Mouse (Mus musculus) heart, embryonic 14.5 days (tissue): ENCODE results near the gene Trim44. TPM values are rescaled to one million over a fixed set of nuclear protein-coding genes. Genes with fewer than 3 reads are reported as not detected.

ENCODE experiments used
- ATAC-seq: fragments of 200-750 bp; cut with Nextera tagmentation; 2 replicates; pipeline ENCODE4 v1.8.0; 2017; ENCODE audit warnings: low read depth, moderate TSS enrichment; ENCODE audit not compliant: insufficient number of reproducible peaks, insufficient read depth, low FRiP score
- H3K27ac ChIP-seq, 2 experiments: fragments of 200-500 bp in 1 of 2; fragments of 300-500 bp in 1 of 2; sonication (generic) in 1 of 2; replicated peaks in 1 of 2; 2 replicates each; pipeline ENCODE4 v1.5.1; 2012 to 2014; ENCODE audit warnings: low read depth in 2 of 2, low read length in 2 of 2, control low read depth in 1 of 2, mild to moderate bottlenecking in 1 of 2, mixed read lengths in 1 of 2; ENCODE audit not compliant: control insufficient read depth in 1 of 2, insufficient read depth in 1 of 2
- H3K27me3 ChIP-seq: fragments of 300-500 bp; sonication (generic); 2 replicates; pipeline ENCODE4 v1.6.1; 2014; ENCODE audit warnings: mild to moderate bottlenecking, low read length, control low read depth; ENCODE audit not compliant: control insufficient read depth, insufficient read depth
- H3K36me3 ChIP-seq: fragments of 300-500 bp; sonication (generic); 2 replicates; pipeline ENCODE4 v1.6.1; 2014; ENCODE audit warnings: mild to moderate bottlenecking, control low read depth, low read length, mixed read lengths; ENCODE audit not compliant: control insufficient read depth, insufficient read depth
- H3K4me1 ChIP-seq, 2 experiments: fragments of 200-500 bp in 1 of 2; fragments of 300-500 bp in 1 of 2; sonication (generic) in 1 of 2; 2 replicates each; pipeline ENCODE4 v1.6.1; 2012 to 2014; ENCODE audit warnings: low read length in 2 of 2, control low read depth in 1 of 2, mixed read lengths in 1 of 2; ENCODE audit not compliant: control insufficient read depth in 2 of 2, insufficient read depth in 2 of 2
- H3K4me2 ChIP-seq: fragments of 300-500 bp; sonication (generic); 2 replicates; pipeline ENCODE4 v1.6.1; 2014; ENCODE audit warnings: mild to moderate bottlenecking, low read length
- H3K4me3 ChIP-seq, 2 experiments: fragments of 200-500 bp in 1 of 2; fragments of 300-500 bp in 1 of 2; sonication (generic) in 1 of 2; 2 replicates each; pipeline ENCODE4 v1.5.1; 2012 to 2014; ENCODE audit warnings: low read length in 2 of 2, mild to moderate bottlenecking in 2 of 2, control low read depth in 1 of 2, low read depth in 1 of 2, moderate library complexity in 1 of 2; ENCODE audit not compliant: control insufficient read depth in 1 of 2, insufficient read depth in 1 of 2
- H3K9ac ChIP-seq: fragments of 300-500 bp; sonication (generic); 2 replicates; pipeline ENCODE4 v1.6.1; 2014; ENCODE audit warnings: mild to moderate bottlenecking, low read length
- H3K9me3 ChIP-seq: fragments of 300-500 bp; sonication (generic); 2 replicates; pipeline ENCODE4 v1.6.1; 2016; ENCODE audit warnings: low read length, control low read depth; ENCODE audit not compliant: control insufficient read depth
- WGBS: fragments of 180-500 bp; shearing (Covaris S2); extraction: QIAGEN DNeasy Blood & Tissue Kit; methylation state at CpG from one replicate; pipeline ENCODE4 v1.1.7; 2014; 5-methylcytosine and 5-hydroxymethylcytosine counted together
- polyA plus RNA-seq: library from polyadenylated mRNA; unstranded; fragments of >200 nt; fragmentation: Nextera tagmentation; extraction: Ambion mirVana; gene quantifications from 2 replicates; pipeline ENCODE4 v1.2.1, GENCODE M21; 2014

Gene Trim44
- polyA plus RNA-seq, 1 experiment from 2014 or later = 35.0 TPM

DNA sequence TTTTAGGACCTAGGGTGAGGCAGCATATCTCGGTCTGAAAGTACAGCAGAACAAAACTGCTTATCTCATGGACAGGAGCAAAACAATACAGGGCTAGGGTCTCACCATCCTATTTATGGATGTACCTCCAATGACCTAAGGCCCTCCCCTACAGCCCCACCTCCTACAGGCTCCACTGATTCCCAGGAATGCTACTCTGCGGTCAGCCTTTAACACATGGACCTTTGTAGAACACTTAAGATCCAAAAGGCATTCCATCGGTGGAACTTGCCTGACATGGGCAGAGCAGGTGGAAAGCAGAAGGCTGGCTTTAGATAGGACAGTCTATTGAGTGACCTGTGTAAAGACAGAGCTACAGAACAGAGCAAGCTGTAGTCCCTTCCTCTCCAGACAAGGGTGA, 120.3 kb downstream of the Trim44 start:
- Histone ChIP-seq H3K27me3 (no peaks in the 10 kb centered on the region), H3K9ac (no peak overlapping the region), H3K4me1 (no peaks in the 10 kb centered on the region), H3K4me3 (no peak overlapping the region), H3K9me3 (no peaks in the 10 kb centered on the region), H3K4me2 (no peak overlapping the region), H3K27ac (no peak overlapping the region), H3K36me3 (no peaks in the 10 kb centered on the region)
- 55% methylated on average over 3 of the region's 3 CpGs for WGBS
- no peak for ATAC-seq

DNA sequence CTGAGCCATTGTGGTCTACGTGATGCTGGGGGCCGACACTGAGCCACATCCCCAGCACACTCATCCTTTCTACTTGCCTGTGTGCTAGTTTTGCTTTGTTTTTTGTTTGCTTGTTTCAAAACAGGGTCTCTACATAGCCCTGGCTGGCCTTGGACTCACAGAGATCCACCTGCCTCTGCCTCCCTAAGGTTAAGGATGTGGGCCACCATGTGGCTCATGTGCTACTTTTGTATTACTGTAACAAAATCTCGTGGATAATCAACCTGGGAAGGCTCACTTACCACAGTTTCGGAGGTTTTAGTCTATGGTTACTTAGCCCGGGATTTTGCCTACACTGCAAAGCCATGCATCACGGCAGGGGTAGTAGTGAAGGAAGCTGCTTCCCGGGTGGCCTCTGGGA, 125.5 kb downstream of the Trim44 start:
- WGBS = 75% methylated on average over 7 of the region's 7 CpGs
- no peak overlapping the region for H3K9ac ChIP-seq
- ATAC-seq = no peak

DNA sequence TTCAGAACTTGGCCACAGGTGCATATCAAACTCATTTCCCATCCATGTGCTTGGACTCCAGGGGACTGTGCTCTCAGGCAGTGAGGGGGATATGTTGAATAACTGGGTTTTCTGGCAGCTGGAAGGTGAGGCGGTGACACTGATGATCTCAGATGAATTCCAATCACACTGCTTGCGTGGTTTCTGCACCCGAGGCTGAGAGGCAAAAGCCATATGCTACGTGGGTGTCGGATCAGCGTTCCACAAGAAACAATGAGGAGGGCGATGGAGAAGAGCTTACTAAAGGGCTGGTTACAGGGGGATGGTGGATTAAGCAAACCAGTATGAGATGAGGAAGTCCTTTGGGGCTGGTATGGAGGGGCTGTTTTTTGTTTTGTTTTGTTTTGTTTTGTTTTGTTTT, 127.8 kb downstream of the Trim44 start:
- Histone ChIP-seq H3K4me3 (no peak overlapping the region), H3K4me2 (no peak overlapping the region), H3K27me3 (no peaks in the 10 kb centered on the region), H3K9me3 (no peaks in the 10 kb centered on the region), H3K4me1 (no peaks in the 10 kb centered on the region), H3K9ac (no peak overlapping the region), H3K27ac (no peak overlapping the region), H3K36me3 (no peaks in the 10 kb centered on the region)
- no peak for ATAC-seq
- WGBS = 67% methylated on average over 7 of the region's 7 CpGs

More for the DNA sequence above, 125.5 kb downstream of the Trim44 start:
- no peaks in the 10 kb centered on the region for H3K27me3 ChIP-seq
- H3K4me1 ChIP-seq = no peaks in the 10 kb centered on the region
- H3K4me3 ChIP-seq = no peak overlapping the region
- H3K9me3 ChIP-seq = no peaks in the 10 kb centered on the region
- no peaks in the 10 kb centered on the region for H3K36me3 ChIP-seq
- no peak overlapping the region for H3K4me2 ChIP-seq
- H3K27ac ChIP-seq = no peak overlapping the region

DNA sequence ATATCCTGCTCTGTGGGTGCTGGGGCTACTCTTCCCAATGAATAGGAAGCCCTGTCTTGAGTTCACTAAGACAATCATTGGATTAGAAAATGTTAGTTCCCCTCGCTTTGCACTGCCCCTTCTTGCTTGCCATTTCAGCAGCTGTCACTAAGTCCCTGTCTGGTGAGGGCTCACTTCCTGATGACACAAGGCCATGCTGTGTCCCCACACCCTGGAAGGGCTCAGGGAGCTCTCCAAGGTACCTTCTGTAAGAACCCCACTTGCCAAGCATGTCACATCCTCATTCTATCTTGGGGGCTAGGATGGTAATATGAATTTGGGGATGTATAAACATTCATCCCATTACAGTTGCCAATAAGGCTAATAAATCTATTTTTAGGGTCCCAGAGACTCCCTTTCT, 129.7 kb downstream of the Trim44 start:
- H3K9me3 ChIP-seq = no peaks in the 10 kb centered on the region
- H3K4me1 ChIP-seq = no peaks in the 10 kb centered on the region
- H3K36me3 ChIP-seq = no peaks in the 10 kb centered on the region
- H3K4me3 ChIP-seq = no peak overlapping the region
- no peak overlapping the region for H3K4me2 ChIP-seq
- H3K9ac ChIP-seq = no peak overlapping the region
- ATAC-seq = no peak
- 8% methylated on average over 1 of the region's 1 CpGs for WGBS
- no peaks in the 10 kb centered on the region for H3K27me3 ChIP-seq
- H3K27ac ChIP-seq = no peak overlapping the region

DNA sequence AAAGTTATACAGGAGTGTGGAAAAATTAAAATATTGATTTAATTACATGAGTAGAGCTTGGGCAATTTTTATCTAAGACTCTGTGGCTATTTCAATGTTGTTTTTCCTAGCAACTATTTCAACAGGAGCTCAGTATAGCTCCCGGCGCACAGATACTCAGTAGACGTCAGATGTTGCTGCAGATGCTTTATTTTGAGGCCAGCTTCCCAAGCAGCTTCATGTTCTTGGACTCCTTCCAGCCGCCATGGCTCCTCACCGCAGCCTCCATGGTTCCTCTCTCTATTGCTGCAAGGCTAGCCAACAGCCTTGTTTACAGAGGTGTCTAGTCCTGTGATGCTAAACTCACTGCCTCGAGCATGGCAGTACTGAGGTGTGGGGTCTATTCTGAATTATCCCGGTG, 134.3 kb downstream of the Trim44 start:
- no peak overlapping the region for H3K27ac ChIP-seq
- H3K36me3 ChIP-seq = no peaks in the 10 kb centered on the region
- no peaks in the 10 kb centered on the region for H3K27me3 ChIP-seq
- no peak for ATAC-seq
- no peak overlapping the region for H3K9ac ChIP-seq
- H3K4me1 ChIP-seq = no peaks in the 10 kb centered on the region
- no peak overlapping the region for H3K4me2 ChIP-seq
- H3K4me3 ChIP-seq = no peak overlapping the region
- WGBS = 79% methylated on average over 7 of the region's 7 CpGs
- H3K9me3 ChIP-seq = no peaks in the 10 kb centered on the region

DNA sequence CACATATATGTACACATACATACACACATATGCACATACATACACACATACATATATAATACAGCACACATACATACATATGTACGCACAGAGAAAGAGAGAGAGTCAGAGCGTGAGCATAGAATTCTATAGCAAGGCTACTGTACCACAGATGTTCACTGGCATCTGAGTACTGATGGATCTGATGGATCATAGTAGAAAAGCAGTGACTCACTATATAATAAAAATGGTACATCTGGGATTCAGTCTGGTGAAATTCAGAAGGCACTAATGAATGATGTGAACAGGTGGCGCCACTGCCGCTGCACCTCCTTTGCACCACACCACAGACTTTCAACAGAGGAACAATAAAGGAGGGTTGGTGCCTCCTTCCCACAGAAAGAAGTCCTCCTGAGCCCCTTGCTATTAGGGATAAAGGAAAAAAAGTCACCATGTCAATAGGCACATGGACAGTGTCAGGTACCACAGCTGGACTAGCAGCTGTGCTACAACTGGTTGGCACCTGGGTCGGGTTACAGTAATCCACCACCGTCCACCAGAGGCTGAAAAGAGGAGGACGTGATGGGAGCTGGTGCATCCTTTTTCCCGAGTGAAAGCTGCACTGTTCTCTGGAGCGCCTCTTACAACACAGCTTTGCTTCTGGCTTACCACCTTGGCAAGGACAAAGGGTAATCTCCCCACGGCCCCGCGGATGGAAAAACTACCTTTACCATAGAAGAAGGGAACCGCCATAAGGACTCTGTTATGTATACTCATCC, 139.9 kb downstream of the Trim44 start:
- no peaks in the 10 kb centered on the region for H3K9me3 ChIP-seq
- no peak for ATAC-seq
- 64% methylated on average over 13 of the region's 13 CpGs for WGBS

DNA sequence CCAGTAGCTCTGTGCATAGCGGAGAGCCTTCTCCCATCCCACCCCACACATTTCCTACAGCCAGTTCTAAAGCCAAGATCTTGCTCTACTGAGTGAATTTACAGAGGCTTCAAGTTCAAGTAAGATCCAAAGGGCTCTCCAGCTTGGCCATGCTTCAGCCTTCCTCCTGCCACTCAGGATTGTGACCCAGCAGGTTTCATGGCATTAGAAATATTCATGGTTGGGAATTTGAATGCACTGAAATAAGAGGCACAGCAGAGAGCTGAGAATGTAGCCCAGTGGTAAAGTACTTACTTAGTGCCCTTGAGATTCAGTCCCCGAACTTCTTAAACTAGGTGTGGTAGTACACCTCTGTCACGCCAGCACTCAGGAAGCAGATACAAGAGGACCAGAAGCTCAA, 140.7 kb downstream of the Trim44 start:
- Histone ChIP-seq H3K4me3 (no peak overlapping the region), H3K4me2 (no peak overlapping the region), H3K9me3 (no peaks in the 10 kb centered on the region), H3K36me3 (no peaks in the 10 kb centered on the region), H3K27me3 (no peaks in the 10 kb centered on the region), H3K9ac (no peak overlapping the region), H3K4me1 (no peaks in the 10 kb centered on the region), H3K27ac (no peak overlapping the region)
- no peak for ATAC-seq
- 87% methylated on average over 3 of the region's 3 CpGs for WGBS

More for the DNA sequence above, 139.9 kb downstream of the Trim44 start:
- no peak overlapping the region for H3K27ac ChIP-seq
- no peaks in the 10 kb centered on the region for H3K27me3 ChIP-seq
- H3K4me3 ChIP-seq = no peak overlapping the region
- no peaks in the 10 kb centered on the region for H3K36me3 ChIP-seq
- H3K4me2 ChIP-seq = no peak overlapping the region
- no peaks in the 10 kb centered on the region for H3K4me1 ChIP-seq
- no peak overlapping the region for H3K9ac ChIP-seq

DNA sequence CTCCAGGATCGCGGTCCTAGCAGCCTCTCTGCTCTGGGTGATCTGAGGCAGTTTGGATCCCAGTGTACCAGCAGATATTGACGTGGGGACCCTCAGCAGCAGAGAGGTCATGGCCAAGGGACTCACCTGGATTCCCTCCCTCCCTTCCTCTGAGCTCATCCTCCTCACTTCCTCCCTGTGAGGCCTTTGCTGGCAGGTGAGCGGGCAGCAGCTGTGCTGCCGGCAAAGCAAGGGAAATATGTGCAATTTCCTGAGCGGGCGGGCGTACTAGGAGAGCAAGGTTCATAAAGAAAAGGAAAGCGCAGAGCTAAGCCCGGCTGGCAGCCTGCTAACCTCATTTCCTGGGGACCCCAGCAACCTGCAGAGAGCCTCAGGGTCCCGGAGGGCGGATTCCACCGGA, 148.5 kb downstream of the Trim44 start:
- H3K4me2 ChIP-seq = peak overlapping the region; percentile 34
- peak overlapping the region in 1 of 2 experiments; percentile 10; a peak in 1 of 4 replicates for H3K4me3 ChIP-seq
- H3K27ac ChIP-seq = no peak overlapping the region
- no peak for ATAC-seq
- peaks cover 4 to 5% of the 10 kb centered on the region in 2 experiments; a peak in 2 of 4 replicates for H3K4me1 ChIP-seq
- H3K9ac ChIP-seq = no peak overlapping the region
- H3K36me3 ChIP-seq = no peaks in the 10 kb centered on the region
- H3K9me3 ChIP-seq = no peaks in the 10 kb centered on the region
- H3K27me3 ChIP-seq = peaks cover 29% of the 10 kb centered on the region
- WGBS = 14% methylated on average over 13 of the region's 13 CpGs
